Mouse (Mus musculus) sigmoid colon, adult 10 weeks (tissue): ENCODE data around the gene Gm14419. TPM values are rescaled to one million over a fixed set of nuclear protein-coding genes. Genes with fewer than 3 reads are reported as not detected.

ENCODE experiments used
- polyA plus RNA-seq: library from polyadenylated mRNA; stranded (reverse); fragments of 350-450 nt; fragmentation: Illumina TruSeq; extraction: RNeasy Lipid Tissue Mini Kit (QIAGEN cat#74804); gene quantifications from one replicate; pipeline ENCODE4 v1.2.3, GENCODE M21; 2014; ENCODE audit warnings: low read depth, low replicate concordance

Gene Gm14419
- 27.9 TPM for polyA plus RNA-seq

DNA sequence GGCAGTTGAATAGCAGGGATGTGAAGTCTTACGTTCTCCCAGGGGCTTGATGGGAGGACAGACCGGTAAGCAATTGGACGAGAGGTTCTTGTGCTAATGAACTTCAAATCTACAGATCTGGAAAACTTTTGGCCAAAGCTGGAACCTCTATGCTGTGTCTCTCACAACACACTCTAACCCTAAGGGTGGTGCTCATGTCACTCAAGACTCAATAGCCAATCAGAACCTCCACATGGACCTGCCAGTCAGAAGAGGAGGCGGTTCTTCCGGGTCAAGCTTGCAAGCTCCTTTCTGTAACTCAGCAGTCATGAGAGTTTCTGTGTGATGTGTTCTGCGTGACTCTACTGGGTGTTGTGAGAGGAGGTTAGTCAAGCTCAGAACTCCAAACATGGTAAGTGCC lies at the start of gene Gm14419:
TSS of gene Gm14419 (plus strand) at position 301 of the 400 bp plus-strand sequence.

Other genes starting within 250 kb of the Gm14419 start
- gene Gm14295, start 202.3 kb upstream of the Gm14419 start, polyA plus RNA-seq, result 47.1 TPM
- not detected for gene Gm14408, start 169.8 kb upstream of the Gm14419 start, polyA plus RNA-seq
- gene Gm14296, start 73.1 kb upstream of the Gm14419 start, polyA plus RNA-seq, result 48.9 TPM
- 0.50 TPM for gene Gm14401, start 73.4 kb downstream of the Gm14419 start, polyA plus RNA-seq
- 72.2 TPM for gene Gm14410, start 205.5 kb downstream of the Gm14419 start, polyA plus RNA-seq